Mouse (Mus musculus) kidney, adult 18-20 months (tissue): ENCODE data around the gene Ralgapa2.

ENCODE experiments used
- DNase-seq: peaks from one replicate; pipeline ENCODE4 v3.0.0; 2021

The Ralgapa2 gene

DNA sequence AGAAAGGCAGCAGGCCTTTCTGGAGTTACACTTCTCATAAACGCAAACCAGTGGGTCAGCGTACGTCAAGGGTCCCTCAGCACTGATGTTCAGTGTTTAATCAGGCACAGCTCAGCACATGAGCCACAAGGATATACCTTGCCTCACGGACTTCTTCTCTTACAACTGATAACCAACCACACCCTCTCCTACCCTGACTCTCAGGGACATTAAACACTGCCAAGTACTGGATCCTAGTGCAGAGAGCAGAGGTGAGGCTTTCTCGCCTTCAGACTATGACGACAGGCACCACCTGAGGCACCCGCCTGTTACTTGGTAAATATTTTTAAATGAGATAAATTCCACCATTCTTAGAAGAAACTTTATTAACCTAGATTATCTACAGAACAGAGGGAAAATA, 85.8 kb downstream of the Ralgapa2 start:
- no peak for DNase-seq

DNA sequence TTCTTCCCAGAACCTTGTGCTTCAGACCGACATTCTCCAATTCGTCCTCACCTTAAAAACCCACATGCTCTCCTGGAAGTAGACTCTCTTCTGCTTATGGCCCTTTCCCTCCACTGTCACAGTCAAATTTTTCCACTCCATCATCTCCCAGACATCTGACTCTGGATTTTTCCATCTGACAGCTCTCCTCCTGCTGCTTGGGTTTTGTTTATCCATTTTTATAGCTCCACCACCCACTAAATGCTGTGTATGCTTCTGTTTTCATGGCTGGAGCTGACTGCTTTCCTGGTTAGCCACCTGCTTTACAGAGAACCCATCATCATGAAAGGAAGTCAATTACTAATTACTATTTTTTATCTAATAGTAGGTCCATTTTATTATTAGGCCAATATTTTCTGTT, 86.9 kb downstream of the Ralgapa2 start:
- no peak for DNase-seq

DNA sequence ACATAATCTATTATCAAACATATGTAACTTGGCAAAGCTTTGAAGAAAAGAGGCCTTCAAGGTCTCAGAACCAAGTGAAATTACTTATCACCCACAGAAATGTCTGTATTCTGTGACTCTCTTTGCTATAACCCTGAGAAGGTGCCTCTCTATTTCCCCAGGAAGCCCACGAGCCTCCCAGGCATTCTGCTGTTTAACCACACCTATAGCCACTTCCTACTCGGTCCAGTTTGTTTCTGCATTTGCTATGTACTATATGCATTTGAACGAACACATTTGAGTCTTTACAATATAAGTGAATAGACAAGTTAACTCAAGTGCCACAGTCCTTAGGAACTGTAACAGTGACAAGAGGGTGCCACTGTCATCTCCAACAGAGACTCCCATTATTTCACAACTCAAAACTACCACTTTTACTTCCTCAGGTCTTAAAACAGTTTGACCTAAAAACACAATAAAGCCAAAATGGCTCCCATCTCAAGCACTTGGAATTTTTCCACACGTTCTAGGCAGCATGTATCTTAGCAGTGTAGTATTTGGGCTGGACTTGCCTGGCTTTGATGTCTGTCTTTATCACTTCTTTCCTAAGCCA, 88.3 kb downstream of the Ralgapa2 start:
- DNase-seq: no peak

DNA sequence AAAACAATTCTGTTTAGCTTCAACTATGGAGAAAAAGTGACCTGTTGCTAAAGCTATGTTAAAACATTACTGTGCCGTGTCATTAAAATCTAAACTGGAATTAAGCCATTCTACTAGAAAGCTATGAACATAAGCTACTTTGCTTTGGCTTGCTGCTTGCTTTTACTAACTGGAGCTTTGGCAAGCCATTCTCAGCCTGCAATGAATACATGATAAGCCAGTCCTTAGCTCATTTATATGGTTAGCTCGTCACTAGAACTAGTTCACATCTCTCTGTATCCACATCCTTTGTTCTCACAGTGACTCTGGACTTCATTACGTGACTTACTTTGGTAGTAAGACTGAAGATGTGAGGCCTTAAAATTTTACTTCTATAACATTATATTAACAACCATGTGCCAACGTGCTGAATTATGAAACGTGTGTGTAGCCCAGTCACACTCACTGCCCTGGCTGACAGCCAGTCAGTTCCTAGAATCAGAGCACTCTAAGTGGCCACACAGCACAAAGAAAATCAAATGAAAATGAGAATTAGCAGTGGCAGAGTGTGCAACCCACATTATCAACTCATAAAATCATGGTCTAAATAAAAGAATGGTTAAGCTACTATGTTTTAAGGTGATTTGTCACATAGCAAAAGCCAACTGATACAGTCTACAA, 89.0 kb downstream of the Ralgapa2 start:
- no peak for DNase-seq

DNA sequence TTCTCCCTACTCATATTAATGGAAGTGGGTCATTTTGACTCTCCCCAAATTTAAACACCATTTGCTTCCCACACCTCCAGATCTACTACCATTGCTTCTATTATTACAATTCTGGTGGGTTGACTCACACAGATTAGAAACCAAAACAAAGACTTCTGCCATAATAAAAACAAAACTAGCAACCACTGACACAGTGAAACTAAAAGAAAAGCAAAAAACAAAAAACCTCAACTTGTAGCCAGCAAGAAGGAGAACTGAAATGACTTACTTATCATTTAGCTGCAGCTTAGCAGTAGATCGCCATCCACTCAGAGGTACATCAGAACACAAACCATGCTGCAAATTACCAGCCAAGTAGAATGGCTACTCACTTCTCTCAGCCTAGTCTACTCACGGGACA, 95.9 kb downstream of the Ralgapa2 start:
- no peak for DNase-seq

DNA sequence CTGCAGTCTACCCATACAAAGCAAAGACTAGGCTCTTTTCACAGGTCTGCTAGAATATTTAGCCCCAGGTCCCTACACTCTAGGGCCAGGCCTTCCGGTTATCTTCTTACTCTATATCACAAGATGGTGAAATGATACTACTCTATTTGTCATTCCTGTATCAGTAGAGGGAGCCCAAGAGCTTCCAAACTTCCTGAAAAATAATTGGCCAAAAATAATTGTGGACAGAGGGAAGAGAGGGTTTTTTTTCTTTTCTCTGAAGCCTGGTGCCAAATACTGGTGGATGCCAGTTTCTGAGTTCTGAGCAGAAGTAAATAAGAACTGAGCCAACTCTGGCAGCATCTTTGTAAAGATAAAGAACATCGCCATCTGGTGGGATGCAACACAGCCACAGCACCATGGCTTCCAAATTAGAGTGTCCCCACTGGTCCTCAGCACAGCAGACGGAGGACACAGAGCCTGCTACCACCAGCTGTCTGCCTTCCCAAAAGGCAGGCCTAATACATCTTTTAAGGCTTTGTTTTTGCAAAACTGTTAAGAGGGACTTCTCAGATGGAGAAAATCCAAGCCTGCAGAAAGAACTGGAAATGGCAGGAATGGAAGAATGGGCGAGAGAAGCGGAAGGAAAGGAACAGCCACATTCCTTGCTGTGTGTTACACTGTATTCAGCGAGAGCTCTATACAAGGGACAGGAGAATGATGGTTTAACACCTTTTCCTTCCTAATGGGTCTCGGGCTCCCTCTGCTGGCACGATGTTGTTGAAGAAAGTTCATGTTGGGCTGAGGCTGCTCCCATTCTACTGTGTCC, 97.5 kb downstream of the Ralgapa2 start:
- peak; percentile 75 for DNase-seq

DNA sequence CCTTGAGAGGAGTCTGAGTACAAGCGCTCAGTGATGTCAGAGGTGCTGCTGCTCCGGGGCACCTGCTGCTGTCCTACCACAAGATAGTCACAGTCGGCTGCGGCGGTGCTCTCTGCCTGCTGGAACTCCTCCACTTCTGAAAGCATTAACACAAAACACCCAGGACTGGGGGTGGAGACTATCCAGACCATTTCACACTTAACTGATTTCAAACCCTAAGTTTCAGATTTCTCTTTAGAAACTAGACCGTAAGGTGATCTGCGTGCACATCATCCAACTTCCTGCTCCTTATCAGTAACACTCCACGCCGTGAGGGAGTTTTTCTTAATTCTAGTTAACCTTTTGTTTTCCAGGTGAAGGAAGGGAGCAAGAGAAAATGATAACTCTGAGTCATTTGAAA, 99.4 kb downstream of the Ralgapa2 start:
- no peak for DNase-seq

DNA sequence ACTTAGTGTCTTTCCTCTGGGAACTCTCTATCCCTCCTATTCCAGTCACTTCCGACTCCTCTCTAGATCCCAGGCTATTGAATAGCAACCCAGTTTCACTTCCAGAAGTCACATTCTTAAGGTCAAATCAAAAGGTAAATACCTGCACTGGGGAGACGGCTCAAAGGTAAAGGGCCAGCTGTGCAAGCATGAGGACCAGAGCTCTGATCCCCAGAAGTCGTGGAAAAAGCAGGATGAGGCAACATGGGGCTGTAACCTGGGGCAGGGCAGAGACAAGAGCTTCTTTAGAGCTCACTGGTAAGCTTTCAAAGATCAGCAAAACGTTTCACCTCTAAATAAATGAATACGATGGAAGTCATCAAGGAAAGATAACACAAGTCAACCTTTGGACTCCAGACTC, 100.2 kb downstream of the Ralgapa2 start:
- DNase-seq: no peak

DNA sequence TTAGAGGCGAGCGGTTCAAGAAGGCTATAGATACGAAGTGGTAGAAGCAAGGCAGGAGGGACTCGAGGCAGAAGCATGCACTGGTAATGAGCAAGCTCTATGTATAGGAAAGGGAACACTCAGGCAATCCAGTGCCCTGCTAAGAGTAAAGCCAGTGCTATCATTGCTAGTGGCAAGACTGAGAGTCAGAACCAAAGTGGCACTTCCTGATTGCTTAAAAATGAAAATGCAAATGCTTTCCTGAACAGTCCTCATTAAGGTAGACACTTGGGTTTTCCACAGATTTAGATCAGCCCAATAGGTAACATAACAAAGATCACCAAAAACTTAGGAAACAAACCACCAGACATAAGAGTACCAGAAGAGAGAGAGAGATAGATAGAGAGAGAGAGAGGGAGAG, 105.1 kb downstream of the Ralgapa2 start:
- no peak for DNase-seq

DNA sequence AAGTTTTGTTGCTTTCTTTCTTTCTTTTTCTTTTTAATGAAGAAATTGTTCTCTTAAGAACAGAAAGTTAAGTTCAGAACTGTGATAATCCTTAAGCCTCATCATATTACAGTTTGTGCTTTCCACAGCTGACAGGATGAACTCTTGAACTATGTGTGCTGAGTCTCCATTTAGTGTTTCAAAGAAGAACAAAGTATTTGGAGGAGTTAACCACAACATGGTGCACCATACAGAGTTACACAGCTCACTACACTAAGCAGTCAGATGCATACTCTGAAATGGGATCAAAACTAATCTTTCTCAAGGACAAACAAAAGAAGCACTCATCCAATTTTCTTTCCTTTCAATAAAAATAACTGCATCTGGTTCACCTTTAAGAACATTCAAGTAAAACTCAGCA, 110.6 kb downstream of the Ralgapa2 start:
- no peak for DNase-seq

DNA sequence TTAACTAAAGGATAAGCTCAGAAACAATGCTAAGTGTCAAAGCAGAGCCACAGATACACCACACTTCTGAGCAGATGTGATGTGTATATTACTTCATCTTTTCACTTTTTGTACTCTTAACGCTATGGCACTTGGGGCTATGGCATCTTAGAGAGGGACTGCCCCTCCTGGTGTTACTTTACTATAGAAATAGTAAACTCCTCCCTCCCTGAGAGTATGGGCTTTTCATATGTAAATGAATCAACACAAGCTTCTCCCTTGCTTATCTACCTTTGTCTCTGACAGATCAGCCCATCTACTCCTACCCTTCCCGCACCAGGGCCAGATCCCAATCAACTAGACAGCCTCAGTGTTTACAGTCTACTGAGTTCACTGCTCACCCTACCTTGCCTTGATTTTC, 111.4 kb downstream of the Ralgapa2 start:
- no peak for DNase-seq

DNA sequence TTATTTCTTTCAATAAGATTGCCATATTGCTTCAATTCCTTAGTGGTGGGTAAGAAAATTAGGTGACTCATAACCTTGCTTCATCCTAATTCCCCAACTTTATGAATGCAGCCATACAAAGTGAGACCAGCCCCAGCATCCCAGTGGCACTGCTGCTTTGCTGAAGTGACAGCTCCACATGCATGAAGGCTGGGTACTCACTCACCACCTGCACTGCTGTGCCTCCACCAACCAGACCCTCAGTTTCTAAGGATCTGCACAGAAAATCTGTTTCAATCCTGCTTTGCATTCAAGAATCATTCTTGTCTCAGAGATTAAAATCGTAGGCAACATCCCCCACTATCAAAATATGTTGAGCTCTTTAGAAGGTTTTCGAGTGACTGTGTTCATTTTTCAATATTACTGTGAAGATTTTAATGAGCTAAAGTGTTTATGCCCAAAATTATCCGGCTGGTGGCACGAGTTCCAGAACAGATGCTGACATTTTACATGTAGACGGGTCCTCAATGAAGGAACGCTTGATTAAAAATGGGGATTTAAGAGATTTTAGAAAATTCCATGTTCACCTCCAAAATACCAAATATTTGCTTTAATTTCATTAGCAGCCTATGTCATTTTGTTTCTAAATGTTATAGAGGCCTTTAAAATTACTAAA, 113.8 kb downstream of the Ralgapa2 start:
- DNase-seq: no peak

DNA sequence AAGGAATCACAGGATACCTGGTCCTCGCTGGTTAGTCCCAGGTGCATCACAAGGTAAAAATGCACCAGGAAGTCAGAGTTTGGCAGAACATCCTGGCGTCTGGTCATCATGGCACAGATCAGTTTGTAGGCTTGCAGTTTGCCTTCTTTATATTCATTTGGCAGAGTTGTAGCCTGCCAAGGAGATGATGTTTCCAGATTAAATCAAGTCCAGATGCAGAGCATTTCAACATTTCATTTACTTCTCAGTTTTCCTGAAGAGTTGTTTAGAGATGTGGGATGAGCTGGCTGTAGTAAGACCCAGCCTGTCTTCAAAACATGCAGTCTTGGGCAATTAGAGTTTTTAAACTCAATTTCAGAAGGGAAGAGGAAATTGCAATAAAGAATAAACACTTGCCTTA, 124.9 kb downstream of the Ralgapa2 start:
- DNase-seq: no peak

DNA sequence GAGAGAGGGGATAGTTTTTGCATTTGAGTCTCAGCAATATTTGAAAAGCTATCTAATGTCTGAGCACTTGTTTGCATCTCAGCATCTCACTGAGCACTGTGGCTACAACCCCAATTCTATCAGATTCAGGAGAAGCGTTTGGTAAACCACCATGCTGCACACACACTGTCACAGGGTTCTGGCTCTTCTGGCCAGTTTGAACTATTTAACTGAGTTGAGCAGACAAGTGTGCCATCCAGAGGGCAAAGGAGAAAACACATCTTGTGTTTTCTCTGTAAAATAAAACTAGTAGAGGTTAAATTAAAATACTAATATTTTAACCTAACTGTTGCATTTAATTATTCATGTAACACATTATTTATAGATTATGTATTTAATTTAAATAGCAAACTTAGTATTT, 127.6 kb downstream of the Ralgapa2 start:
- DNase-seq: no peak

DNA sequence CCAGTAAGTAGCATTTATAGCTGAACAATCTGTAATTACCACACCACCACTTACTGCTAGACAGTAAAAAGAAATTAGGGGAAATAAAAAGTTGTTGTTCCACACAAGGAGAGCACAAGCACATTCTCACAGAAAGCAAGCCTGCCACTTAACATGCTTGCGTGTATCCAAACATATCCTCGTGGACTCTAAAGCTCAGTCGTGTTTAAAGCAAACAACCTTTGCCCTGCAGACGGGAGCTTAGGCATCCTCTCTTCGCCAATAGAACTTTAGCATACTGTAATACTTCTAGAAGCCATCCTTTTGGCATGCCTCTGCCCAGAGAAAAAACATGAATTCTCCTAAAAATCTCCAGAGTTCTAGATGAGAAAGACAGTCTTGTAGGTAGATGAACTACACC, 135.9 kb downstream of the Ralgapa2 start:
- no peak for DNase-seq

DNA sequence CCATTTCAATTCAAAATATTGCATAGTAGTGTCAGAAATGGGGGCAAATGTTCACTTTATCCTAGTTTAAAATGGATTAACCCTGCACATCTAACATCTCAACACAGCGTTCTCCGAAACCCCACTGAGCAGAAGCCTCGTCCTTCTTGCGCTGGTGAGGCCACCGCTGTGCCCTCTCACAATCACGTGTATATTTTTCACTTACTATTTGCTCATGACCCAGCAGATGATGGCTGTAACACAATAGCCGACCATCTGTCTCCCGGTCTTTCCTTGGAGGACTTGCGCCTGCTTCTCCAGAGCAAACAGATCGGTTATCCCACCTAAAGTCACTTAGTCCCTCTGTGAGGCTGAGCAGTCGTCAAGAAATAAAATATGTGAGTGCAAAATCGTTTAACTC, 146.0 kb downstream of the Ralgapa2 start:
- no peak for DNase-seq

DNA sequence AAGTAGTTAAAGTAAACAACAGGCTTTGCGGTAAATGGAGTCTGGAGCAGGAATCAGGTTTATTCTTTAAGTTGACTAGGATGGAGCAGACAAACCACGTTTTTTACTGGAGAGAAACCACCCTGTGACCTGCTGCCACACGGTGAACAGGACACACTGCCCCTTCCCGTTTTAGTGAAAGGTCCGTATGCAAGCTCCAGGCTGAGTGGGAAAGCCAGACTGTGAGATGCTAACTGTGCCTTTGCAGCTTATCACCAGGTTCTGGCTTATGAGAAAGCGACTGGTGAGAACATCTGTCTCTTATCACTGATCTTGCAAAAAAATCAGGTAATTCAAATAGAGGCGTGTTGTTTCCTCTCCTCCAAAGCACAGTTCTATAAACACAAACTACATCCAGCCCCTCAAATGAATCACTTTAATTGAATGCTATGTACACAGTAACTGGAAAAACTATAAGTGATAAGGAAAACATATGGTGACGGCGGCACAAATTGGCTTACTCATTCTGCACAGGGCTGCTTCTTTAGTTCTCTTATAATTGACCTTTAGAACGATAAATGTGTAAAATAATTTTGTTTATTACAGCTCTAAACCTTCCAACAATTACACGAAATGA, 146.7 kb downstream of the Ralgapa2 start:
- DNase-seq: no peak

DNA sequence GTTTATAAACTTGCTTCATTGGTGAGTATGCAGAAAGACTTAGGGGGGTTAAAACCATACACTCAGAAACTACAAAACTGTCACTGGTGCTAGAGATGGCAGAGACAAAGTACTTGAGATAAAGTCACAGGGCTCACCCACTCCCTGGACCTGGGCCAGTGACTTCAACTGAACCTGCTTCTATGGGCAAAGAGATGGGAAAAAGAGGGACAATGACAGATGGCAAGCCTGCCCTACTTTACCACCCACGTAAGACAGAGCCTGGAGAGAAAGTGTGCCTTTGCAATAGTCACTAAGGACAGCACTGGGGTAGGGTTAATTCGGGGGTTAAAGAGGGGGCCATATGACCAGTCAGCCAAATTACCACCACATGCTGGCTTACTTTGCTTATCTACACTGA, 148.7 kb downstream of the Ralgapa2 start:
- DNase-seq: no peak

DNA sequence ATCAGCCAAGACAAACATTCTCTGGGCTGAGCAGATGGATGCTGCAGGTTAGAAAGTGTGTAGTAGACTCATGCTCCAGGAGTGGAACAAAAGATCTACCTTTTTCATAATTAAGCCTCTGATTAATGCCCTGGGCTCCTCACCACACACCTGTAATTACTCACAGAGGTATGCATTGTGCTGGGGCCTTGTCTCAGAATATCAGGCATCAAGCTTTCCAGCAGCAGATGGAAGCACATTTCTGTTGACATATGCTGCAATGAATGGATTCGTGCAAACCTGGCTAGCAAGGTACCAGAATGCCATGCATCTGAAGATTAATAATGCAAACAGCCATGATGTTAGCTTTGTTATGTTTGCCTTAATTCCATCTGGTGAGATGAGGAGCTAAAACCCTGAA, 149.2 kb downstream of the Ralgapa2 start:
- DNase-seq: no peak

DNA sequence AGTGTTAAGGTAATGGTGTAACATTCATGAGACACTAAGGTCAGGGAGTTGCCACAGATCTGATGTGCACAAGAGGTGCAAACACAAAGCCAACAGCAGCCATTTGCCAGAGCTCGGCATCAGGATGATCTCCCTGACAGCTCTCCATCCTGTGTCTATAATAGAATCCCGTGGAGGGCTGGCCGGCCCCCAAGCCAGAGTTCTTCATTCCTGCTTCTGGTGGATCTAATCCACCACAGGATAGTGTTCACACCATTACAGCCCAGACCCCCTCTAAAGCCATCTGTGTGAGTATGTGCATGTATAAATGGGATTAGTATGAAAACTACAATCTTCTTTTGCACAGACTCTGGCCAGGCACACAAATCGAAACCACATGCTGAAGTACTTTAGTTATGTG, 150.2 kb downstream of the Ralgapa2 start:
- no peak for DNase-seq

DNA sequence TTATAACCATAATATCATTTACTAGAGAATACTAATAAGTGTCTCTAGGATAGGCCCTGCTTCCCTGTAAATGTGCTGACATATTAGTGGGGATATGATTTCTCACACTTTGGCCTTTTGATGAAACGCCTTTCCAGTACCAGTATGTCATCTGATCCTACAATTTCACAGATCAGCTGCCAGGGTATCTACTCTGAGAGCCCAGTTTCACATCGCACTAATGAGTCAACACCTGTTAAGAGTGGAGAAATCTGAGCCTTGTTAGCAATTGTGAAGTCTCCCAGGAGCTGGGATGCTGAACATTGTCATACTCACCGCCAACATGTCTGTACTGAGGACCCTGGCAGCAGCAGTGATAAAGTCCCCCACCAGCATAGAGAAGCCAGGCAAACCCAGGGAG, 151.1 kb downstream of the Ralgapa2 start:
- DNase-seq: no peak

DNA sequence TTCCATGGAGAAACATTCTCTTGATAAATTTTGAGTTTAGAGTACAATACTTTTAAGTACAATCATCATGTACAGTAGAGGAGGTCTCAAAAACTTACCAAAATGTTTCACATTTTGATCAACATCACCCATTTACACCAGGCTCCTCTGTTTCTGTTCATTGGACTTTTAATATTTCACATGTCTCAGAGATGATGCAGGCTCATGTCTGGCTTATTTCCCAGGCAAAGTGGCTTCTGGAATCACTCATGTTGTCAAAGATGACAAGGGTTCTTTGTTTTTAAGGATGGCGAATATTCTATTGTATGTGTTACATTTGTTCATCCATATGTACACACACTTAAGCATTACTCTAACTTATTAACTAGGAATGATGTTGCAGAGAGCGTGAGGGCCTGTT, 152.5 kb downstream of the Ralgapa2 start:
- no peak for DNase-seq

DNA sequence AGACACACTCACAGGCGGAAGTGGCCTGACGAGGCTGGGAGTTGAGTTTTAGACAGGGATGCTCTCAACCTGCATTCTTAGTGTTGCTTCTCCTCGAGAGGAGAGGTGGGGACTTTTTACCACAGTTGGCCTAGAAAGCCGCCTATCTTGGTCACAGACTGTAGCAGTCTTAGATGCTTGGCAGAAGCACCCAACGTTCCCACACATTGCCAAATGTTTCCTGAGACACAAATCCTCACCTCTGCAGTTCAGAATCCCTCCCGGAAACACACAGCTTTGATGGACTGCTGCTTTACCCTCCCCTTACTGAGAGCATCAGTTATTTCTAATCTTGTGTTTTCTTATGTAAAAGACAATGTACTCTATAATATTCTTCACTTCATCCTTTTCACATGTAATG, 155.6 kb downstream of the Ralgapa2 start:
- no peak for DNase-seq
